Mouse (Mus musculus) liver, embryonic 16.5 days (tissue): ENCODE measurements around the gene Arhgef9. TPM values are rescaled to one million over a fixed set of nuclear protein-coding genes. Genes with fewer than 3 reads are reported as not detected.

Source experiments
- ATAC-seq: fragments of 200-750 bp; cut with Nextera tagmentation; 2 replicates; pipeline ENCODE4 v1.8.0; 2017; ENCODE audit warnings: low read depth, mild to moderate bottlenecking, moderate number of reproducible peaks, moderate library complexity
- H3K27ac ChIP-seq: fragments of 300-500 bp; sonication (generic); 2 replicates; pipeline ENCODE4 v1.5.1; 2014; ENCODE audit warnings: mild to moderate bottlenecking, low read length
- H3K27me3 ChIP-seq: fragments of 300-500 bp; sonication (generic); 2 replicates; pipeline ENCODE4 v1.6.1; 2014; ENCODE audit warnings: low read depth, low read length, mixed read lengths; ENCODE audit not compliant: control insufficient read depth, insufficient read depth
- H3K36me3 ChIP-seq: fragments of 300-500 bp; sonication (generic); 2 replicates; pipeline ENCODE4 v1.6.1; 2014; ENCODE audit warnings: mild to moderate bottlenecking; ENCODE audit not compliant: control insufficient read depth, insufficient read depth
- H3K4me1 ChIP-seq: fragments of 300-500 bp; sonication (generic); 2 replicates; pipeline ENCODE4 v1.6.1; 2014; ENCODE audit warnings: low read depth, low read length, mixed read lengths; ENCODE audit not compliant: control insufficient read depth
- H3K4me2 ChIP-seq: fragments of 300-500 bp; sonication (generic); 2 replicates; pipeline ENCODE4 v1.6.1; 2014; ENCODE audit warnings: low read depth, low read length, mixed read lengths
- H3K4me3 ChIP-seq: fragments of 300-500 bp; sonication (generic); 2 replicates; pipeline ENCODE4 v1.5.1; 2014; ENCODE audit warnings: low read depth, mild to moderate bottlenecking, low read length
- H3K9ac ChIP-seq: fragments of 300-500 bp; sonication (generic); 2 replicates; pipeline ENCODE4 v1.6.1; 2014; ENCODE audit warnings: low read depth, low read length
- H3K9me3 ChIP-seq: fragments of 300-500 bp; sonication (generic); replicated peaks from 2 replicates; pipeline ENCODE4 v1.6.1; 2016; ENCODE audit warnings: low read length; ENCODE audit not compliant: control insufficient read depth
- WGBS: fragments of 180-500 bp; shearing (Covaris S2); extraction: QIAGEN DNeasy Blood & Tissue Kit; methylation state at CpG from one replicate; pipeline ENCODE4 v1.1.7; 2014; ENCODE audit not compliant: insufficient replicate concordance; 5-methylcytosine and 5-hydroxymethylcytosine counted together
- polyA plus RNA-seq: library from polyadenylated mRNA; unstranded; fragments of >200 nt; fragmentation: Nextera tagmentation; extraction: Ambion mirVana; gene quantifications from 2 replicates; pipeline ENCODE4 v1.2.1, GENCODE M21; 2015

The Arhgef9 gene
- polyA plus RNA-seq, 1 experiment from 2014 or later: 1.2 TPM

DNA sequence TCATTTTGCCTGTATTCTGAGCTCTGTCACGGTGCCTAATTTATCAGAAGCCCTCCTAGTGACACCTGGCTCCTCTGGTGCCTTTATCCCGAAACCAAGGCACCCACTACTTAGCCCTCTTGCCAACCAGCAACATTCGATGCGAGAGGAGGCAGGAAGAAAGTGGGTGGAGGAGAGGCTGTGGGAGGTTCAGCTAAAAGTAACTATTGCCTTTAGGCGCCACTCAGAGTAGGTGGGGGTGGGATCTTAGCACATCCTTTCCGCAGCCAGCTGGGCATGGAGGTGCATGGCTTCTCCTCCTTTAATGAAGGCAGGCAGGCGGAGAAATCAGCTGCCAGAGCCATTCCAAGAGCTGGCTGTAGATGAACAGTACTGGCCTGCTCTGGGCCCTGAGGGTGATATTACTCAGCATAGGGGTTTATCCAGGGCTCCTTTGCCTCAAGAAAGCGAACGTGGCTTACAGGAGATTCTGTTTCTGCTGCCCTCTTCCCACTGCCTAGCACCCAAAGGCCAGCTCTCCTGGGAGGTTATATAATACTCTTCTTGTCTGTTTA, 39.7 kb downstream of the Arhgef9 start:
- 53% methylated on average over 9 of the region's 9 CpGs for WGBS
- Histone ChIP-seq H3K4me1 (no peaks in the 10 kb centered on the region), H3K9me3 (no peaks in the 10 kb centered on the region), H3K4me2 (no peak overlapping the region), H3K9ac (no peak overlapping the region), H3K36me3 (no peaks in the 10 kb centered on the region), H3K4me3 (no peak overlapping the region), H3K27me3 (no peaks in the 10 kb centered on the region), H3K27ac (no peak overlapping the region)
- no peak for ATAC-seq

DNA sequence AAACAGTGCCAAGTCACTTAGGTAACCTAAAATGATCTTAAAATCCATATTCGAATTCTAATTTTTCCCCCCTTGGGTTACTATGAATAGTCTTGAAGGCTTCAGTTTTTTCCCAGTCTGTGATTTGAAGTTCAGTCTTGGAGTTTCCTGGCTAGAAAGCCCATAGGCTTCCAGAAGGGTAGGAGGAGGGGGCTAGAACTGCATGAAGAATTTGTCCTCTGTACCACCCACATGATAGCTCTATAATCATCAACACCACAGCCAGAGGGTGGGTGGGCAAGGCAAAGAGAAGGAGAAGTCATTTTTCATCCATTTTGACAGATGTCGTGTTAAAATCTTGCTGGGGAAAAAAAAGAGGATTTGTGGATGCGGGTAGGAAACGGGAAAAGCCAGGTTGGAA, 58.0 kb downstream of the Arhgef9 start:
- no peak for ATAC-seq
- Histone ChIP-seq H3K9me3 (no peaks in the 10 kb centered on the region), H3K27me3 (peaks cover 3% of the 10 kb centered on the region; the same call in 1 of the 2 replicates), H3K27ac (no peak overlapping the region), H3K4me2 (no peak overlapping the region), H3K9ac (no peak overlapping the region), H3K4me1 (no peaks in the 10 kb centered on the region), H3K36me3 (no peaks in the 10 kb centered on the region), H3K4me3 (no peak overlapping the region)
- 50% methylated on average over 4 of the region's 4 CpGs for WGBS

GRCm38 (mm10) chrX:95133502-95133901, 63.2 kb downstream of the Arhgef9 start:
- H3K27ac ChIP-seq: no peak overlapping the region
- no peaks in the 10 kb centered on the region for H3K4me1 ChIP-seq
- WGBS: 60% methylated on average over 5 of the region's 5 CpGs
- H3K9ac ChIP-seq: no peak overlapping the region
- H3K36me3 ChIP-seq: no peaks in the 10 kb centered on the region
- no peak overlapping the region for H3K4me2 ChIP-seq
- H3K27me3 ChIP-seq: no peaks in the 10 kb centered on the region
- H3K9me3 ChIP-seq: no peaks in the 10 kb centered on the region
- H3K4me3 ChIP-seq: no peak overlapping the region
- ATAC-seq: no peak

GRCm38 (mm10) chrX:95132996-95133395, 63.7 kb downstream of the Arhgef9 start:
- no peaks in the 10 kb centered on the region for H3K4me1 ChIP-seq
- no peak overlapping the region for H3K9ac ChIP-seq
- H3K27me3 ChIP-seq: no peaks in the 10 kb centered on the region
- no peak overlapping the region for H3K27ac ChIP-seq
- no peak overlapping the region for H3K4me2 ChIP-seq
- H3K4me3 ChIP-seq: no peak overlapping the region
- ATAC-seq: no peak
- H3K36me3 ChIP-seq: no peaks in the 10 kb centered on the region
- H3K9me3 ChIP-seq: no peaks in the 10 kb centered on the region
- WGBS: 61% methylated on average over 1 of the region's 1 CpGs

DNA sequence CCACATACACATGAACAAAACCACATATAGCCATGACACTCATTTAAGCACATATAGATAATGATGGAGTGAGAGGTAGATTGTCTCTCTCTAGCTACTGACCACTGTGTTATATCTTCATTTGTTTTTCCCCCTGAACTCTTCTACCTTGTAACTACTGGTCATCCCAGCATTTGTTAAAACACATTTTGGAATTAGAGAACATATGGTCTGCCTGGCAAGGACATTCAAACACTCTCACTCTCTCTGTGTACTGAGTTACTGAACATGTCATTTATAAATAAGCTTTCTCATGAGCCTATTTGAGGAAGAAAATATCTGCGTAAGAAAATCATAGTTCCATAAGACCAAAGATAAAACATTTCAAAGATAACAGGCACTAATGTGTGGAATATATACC, 64.9 kb downstream of the Arhgef9 start:
- 73% methylated on average over 1 of the region's 1 CpGs for WGBS

GRCm38 (mm10) chrX:95123462-95123861, 73.2 kb downstream of the Arhgef9 start:
- ATAC-seq: no peak
- Histone ChIP-seq H3K27me3 (no peaks in the 10 kb centered on the region), H3K9ac (no peak overlapping the region), H3K4me2 (no peak overlapping the region), H3K27ac (no peak overlapping the region), H3K4me1 (no peaks in the 10 kb centered on the region), H3K36me3 (no peaks in the 10 kb centered on the region), H3K4me3 (no peak overlapping the region), H3K9me3 (no peaks in the 10 kb centered on the region)
- 66% methylated on average over 6 of the region's 6 CpGs for WGBS

More for the DNA sequence above, 64.9 kb downstream of the Arhgef9 start:
- H3K4me3 ChIP-seq: no peak overlapping the region
- H3K27me3 ChIP-seq: no peaks in the 10 kb centered on the region
- no peak overlapping the region for H3K4me2 ChIP-seq
- no peaks in the 10 kb centered on the region for H3K4me1 ChIP-seq
- ATAC-seq: no peak
- no peaks in the 10 kb centered on the region for H3K36me3 ChIP-seq
- no peak overlapping the region for H3K27ac ChIP-seq
- no peak overlapping the region for H3K9ac ChIP-seq
- no peaks in the 10 kb centered on the region for H3K9me3 ChIP-seq

- H3K4me2 ChIP-seq: no peak overlapping the region
- no peak overlapping the region for H3K27ac ChIP-seq
- WGBS: 61% methylated on average over 3 of the region's 3 CpGs
- no peaks in the 10 kb centered on the region for H3K9me3 ChIP-seq
- H3K4me1 ChIP-seq: no peaks in the 10 kb centered on the region
- ATAC-seq: no peak
- H3K4me3 ChIP-seq: no peak overlapping the region
- no peak overlapping the region for H3K9ac ChIP-seq
- no peaks in the 10 kb centered on the region for H3K27me3 ChIP-seq
- no peaks in the 10 kb centered on the region for H3K36me3 ChIP-seq
These were observed 92.3 kb downstream of the Arhgef9 start for GRCm38 (mm10) chrX:95104361-95104760.

- Histone ChIP-seq H3K36me3 (no peaks in the 10 kb centered on the region), H3K4me3 (no peak overlapping the region), H3K4me1 (no peaks in the 10 kb centered on the region), H3K27me3 (no peaks in the 10 kb centered on the region), H3K4me2 (no peak overlapping the region), H3K9ac (no peak overlapping the region), H3K27ac (no peak overlapping the region), H3K9me3 (no peaks in the 10 kb centered on the region)
- 35% methylated on average over 4 of the region's 4 CpGs for WGBS
- no peak for ATAC-seq
These were observed 109.0 kb downstream of the Arhgef9 start for GRCm38 (mm10) chrX:95087674-95088073.

- H3K4me3 ChIP-seq: no peak overlapping the region
- ATAC-seq: no peak
- H3K9ac ChIP-seq: no peak overlapping the region
- 53% methylated on average over 9 of the region's 9 CpGs for WGBS
- no peaks in the 10 kb centered on the region for H3K36me3 ChIP-seq
- no peaks in the 10 kb centered on the region for H3K27me3 ChIP-seq
- H3K27ac ChIP-seq: no peak overlapping the region
- H3K9me3 ChIP-seq: no peaks in the 10 kb centered on the region
- no peaks in the 10 kb centered on the region for H3K4me1 ChIP-seq
- H3K4me2 ChIP-seq: no peak overlapping the region
These were observed 119.5 kb downstream of the Arhgef9 start for GRCm38 (mm10) chrX:95077013-95077699.
